In genomic region chr15:56344973-56345372, GRCm38 (mm10) we compare ENCODE assay signal across 14 mouse cellular contexts.
"Had no signal": no experiment of that assay in that cellular context is flagged by ENCODE, and none has a peak within 500 bp of the region (broad histone marks: within the 10 kb centered on the region; RNA-seq: fewer than 3 reads in every experiment).

No protein-coding gene starts in this region.

- H3K27ac ChIP-seq: liver, embryonic 14.5 days; midbrain, embryonic 10.5 days; midbrain, embryonic 12.5 days; stomach, embryonic 15.5 days; stomach, postnatal 0 days had no signal

- DNase-seq: lung, adult 18-20 months; lung, postnatal 10 days; lung, postnatal 4 days; right cerebral cortex, postnatal 14 days; thymus, adult 2 months; thymus, postnatal 25 days; thymus, postnatal 4 days had no signal

- ATAC-seq: midbrain, embryonic 16.5 days had no signal

- H3K4me2 ChIP-seq: lung, embryonic 14.5 days; midbrain, embryonic 12.5 days; stomach, embryonic 15.5 days had no signal

- H3K36me3 ChIP-seq: midbrain, embryonic 10.5 days; midbrain, embryonic 12.5 days; stomach, embryonic 15.5 days had no signal

- H3K9me3 ChIP-seq: midbrain, embryonic 10.5 days; midbrain, embryonic 12.5 days; stomach, embryonic 15.5 days had no signal

- H3K4me1 ChIP-seq: stomach, embryonic 15.5 days had no signal

- H3K27me3 ChIP-seq: midbrain, embryonic 12.5 days; stomach, embryonic 15.5 days had no signal

- H3K4me3 ChIP-seq: midbrain, embryonic 10.5 days; midbrain, embryonic 12.5 days; stomach, embryonic 15.5 days had no signal

- H3K9ac ChIP-seq: liver, embryonic 14.5 days; lung, embryonic 14.5 days; midbrain, embryonic 12.5 days; stomach, embryonic 15.5 days had no signal
